Mouse (Mus musculus) macrophage (primary cell): ENCODE measurements around the gene Slc44a3. TPM values are rescaled to one million over a fixed set of nuclear protein-coding genes. Genes with fewer than 3 reads are reported as not detected.

ENCODE experiments used
- H3K27ac ChIP-seq: fragments of 350-480 bp; formaldehyde crosslinking; 2 replicates; pipeline ENCODE4 v1.9.0; 2021
- H3K36me3 ChIP-seq: fragments of 350-480 bp; formaldehyde crosslinking; 2 replicates; pipeline ENCODE4 v1.9.0; 2021; ENCODE audit errors: inconsistent target
- H3K4me3 ChIP-seq: fragments of 350-480 bp; formaldehyde crosslinking; 2 replicates; pipeline ENCODE4 v1.9.0; 2021; ENCODE audit errors: inconsistent target
- H3K79me2 ChIP-seq: fragments of 350-480 bp; formaldehyde crosslinking; 2 replicates; pipeline ENCODE4 v1.9.0; 2021; ENCODE audit errors: inconsistent target
- WGBS: methylation state at CpG from one replicate; pipeline ENCODE4 v1.1.7; 2026; ENCODE audit warnings: inconsistent platforms; ENCODE audit not compliant: missing documents; 5-methylcytosine and 5-hydroxymethylcytosine counted together
- polyA plus RNA-seq: library from polyadenylated mRNA; stranded (reverse); fragments of 250-400 nt; gene quantifications from 3 replicates; pipeline ENCODE4 v1.2.4, GENCODE M21; 2018; ENCODE audit warnings: inconsistent platforms

Gene Slc44a3
- polyA plus RNA-seq, 1 experiment from 2014 or later, result not detected

DNA sequence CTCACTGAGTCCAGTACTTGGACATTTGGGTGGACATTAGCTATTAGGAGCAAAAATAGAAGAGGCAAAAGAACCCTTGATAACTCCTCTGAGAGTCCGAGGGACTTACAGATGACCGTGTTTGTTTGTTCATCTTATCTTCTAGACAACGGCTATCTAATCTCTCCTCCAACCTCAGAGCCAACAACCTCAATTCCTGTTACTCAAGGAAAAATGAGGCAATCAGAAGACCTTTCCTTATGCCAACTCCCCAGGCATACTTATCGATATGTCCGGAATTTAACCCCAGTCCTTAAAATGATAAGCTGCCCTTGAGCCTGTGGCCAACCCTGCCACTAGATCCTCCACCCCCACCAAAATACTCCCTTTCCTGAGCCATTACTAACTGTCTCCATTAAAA lies 31.5 kb downstream of the Slc44a3 start:
- Histone ChIP-seq H3K27ac (no peak overlapping the region), H3K4me3 (no peak overlapping the region), H3K79me2 (no peaks in the 10 kb centered on the region), H3K36me3 (no peaks in the 10 kb centered on the region)
- WGBS, result 89% methylated on average over 5 of the region's 5 CpGs

DNA sequence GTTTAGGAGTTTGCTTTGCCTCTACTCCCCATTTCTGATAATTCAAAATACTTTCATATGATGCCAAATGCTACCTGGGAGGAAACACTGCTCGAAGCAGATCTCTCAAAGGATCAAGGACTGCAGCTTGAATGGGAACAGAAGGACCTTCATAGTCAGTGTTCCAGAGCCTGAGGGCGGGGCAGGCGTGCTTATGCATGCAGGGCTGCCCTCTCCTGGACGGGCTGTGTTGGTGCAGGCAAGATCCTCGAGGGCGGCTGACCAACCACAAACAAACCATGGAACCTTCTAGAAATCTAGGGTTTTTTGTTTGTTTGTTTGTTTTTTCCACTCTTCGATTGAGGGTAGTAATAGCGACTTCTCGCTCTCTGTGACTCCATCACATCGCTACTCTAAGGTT lies 32.0 kb downstream of the Slc44a3 start:
- Histone ChIP-seq H3K4me3 (no peak overlapping the region), H3K36me3 (no peaks in the 10 kb centered on the region), H3K79me2 (no peaks in the 10 kb centered on the region), H3K27ac (no peak overlapping the region)
- 33% methylated on average over 10 of the region's 10 CpGs for WGBS

DNA sequence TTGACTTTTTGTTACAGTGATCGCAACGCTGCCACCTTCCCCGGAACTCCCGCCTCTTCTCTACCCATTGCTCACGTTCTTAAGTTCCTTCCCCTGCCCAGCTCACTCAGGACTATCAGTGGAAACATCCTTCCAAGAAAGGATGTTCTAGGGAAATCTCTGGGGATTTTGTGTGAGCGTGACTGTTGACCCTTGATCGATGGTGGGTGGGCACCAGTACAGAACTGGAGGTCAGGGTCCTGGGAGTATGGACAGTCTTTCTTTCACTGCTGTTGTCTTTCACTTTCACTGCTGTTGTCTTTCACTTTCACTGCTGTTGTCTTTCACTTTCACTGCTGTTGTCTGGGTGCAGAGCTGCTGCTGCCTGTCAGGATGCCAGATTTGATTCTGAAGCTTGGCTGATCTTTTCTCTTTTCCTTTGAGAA lies 38.2 kb downstream of the Slc44a3 start:
- H3K27ac ChIP-seq, result no peak overlapping the region
- H3K4me3 ChIP-seq, result no peak overlapping the region
- WGBS, result 56% methylated on average over 7 of the region's 7 CpGs
- no peaks in the 10 kb centered on the region for H3K36me3 ChIP-seq
- H3K79me2 ChIP-seq, result no peaks in the 10 kb centered on the region

DNA sequence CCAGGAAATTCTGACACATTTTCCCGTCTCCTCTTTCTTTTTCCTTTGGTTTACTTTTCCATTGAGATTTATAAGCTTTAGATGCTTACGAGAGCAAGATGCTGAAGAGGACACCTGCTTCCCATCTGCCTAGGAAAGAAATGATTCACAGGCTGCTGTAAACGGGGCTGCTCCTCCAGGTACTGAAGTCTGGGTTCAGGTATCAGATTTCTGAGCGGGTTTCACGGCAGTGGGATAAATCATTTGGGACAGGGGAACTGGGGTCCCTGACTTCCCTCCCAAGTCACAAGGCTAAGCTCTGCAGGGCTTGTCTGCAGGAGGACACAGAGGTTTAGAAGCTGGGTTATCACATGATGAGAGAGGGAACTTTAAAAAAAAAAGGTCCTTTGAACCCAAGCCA lies 40.2 kb downstream of the Slc44a3 start:
- WGBS, result 94% methylated on average over 5 of the region's 5 CpGs
- no peak overlapping the region for H3K27ac ChIP-seq

DNA sequence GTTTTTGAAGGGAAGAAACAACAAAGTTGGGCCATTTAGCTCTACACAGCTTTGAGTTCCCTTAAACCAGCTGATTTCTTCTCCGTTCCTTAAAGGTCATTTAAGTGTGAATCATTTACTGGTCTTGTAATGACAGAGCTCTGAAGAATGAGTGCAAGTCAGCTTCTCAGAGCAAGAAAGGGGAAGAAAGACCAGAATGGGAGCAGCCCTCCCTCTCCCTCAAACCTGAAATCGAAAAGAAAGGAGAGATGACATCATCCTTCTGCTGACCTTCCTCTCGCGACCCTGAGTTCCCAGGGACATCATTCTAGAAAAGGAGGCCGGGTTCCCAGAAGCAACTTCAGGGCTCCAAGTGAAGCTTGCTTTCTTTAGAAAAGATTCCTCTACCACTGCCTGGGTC lies 41.3 kb downstream of the Slc44a3 start:
- no peak overlapping the region for H3K4me3 ChIP-seq
- H3K27ac ChIP-seq, result 0 out of 2 replicates have a peak overlapping the region, but pooled peaks have one; percentile 7
- 16% methylated on average over 5 of the region's 5 CpGs for WGBS
- H3K79me2 ChIP-seq, result no peaks in the 10 kb centered on the region
- no peaks in the 10 kb centered on the region for H3K36me3 ChIP-seq

More for the DNA sequence above, 40.2 kb downstream of the Slc44a3 start:
- no peaks in the 10 kb centered on the region for H3K79me2 ChIP-seq
- H3K36me3 ChIP-seq, result no peaks in the 10 kb centered on the region
- no peak overlapping the region for H3K4me3 ChIP-seq

DNA sequence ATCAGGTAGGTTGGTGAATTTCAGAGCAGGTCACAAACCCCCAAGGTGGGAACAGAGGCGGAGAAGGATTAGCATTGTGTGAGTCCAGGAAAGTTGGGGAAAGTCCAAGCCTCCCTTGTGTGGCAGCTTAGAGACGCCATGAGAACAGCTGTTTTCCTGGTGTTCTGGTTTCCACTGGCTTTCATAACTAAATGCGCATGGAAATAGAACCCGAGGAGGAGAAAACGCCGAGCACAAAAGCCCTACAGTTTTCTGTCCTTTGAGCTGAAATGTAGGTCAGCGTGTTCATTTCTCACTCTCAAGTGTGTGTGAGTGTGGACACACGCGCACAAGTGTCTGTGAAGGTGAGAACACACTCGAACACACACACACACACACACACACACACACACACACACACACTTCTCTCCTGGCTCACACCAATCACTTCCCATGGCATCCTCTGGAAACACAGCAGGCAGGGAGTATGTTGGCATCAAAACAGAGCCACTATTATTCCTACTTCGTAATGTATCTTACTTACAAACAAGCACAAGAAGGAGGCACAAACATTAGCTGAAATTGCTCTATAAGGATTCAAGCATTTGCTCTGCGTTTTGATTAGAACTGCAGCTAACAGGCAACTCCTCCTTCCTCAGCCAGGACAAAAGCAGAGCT lies 42.6 kb downstream of the Slc44a3 start:
- Histone ChIP-seq H3K36me3 (no peaks in the 10 kb centered on the region), H3K79me2 (no peaks in the 10 kb centered on the region), H3K27ac (no peak overlapping the region), H3K4me3 (no peak overlapping the region)
- WGBS, result 92% methylated on average over 11 of the region's 12 CpGs

DNA sequence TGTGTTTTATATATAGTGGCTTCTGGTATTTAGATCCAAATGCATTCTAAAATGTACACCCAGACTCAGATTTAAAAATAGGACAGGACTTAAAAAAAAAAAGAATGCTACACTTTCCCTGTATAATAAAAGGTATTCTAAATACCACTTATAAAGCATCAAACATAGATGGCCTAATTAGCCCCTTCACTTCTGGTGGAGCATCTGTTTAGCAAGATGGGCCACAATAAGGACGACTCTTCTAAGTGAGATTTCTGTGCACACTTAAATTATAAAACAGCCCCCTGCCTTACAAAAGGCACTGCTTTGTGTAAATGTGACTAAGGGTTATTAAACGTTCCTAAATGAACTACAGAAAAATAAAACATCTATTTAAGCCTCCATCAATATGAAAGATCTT lies 47.0 kb downstream of the Slc44a3 start:
- Histone ChIP-seq H3K79me2 (no peaks in the 10 kb centered on the region), H3K27ac (no peak overlapping the region), H3K4me3 (no peak overlapping the region), H3K36me3 (no peaks in the 10 kb centered on the region)
- 85% methylated on average over 2 of the region's 2 CpGs for WGBS

DNA sequence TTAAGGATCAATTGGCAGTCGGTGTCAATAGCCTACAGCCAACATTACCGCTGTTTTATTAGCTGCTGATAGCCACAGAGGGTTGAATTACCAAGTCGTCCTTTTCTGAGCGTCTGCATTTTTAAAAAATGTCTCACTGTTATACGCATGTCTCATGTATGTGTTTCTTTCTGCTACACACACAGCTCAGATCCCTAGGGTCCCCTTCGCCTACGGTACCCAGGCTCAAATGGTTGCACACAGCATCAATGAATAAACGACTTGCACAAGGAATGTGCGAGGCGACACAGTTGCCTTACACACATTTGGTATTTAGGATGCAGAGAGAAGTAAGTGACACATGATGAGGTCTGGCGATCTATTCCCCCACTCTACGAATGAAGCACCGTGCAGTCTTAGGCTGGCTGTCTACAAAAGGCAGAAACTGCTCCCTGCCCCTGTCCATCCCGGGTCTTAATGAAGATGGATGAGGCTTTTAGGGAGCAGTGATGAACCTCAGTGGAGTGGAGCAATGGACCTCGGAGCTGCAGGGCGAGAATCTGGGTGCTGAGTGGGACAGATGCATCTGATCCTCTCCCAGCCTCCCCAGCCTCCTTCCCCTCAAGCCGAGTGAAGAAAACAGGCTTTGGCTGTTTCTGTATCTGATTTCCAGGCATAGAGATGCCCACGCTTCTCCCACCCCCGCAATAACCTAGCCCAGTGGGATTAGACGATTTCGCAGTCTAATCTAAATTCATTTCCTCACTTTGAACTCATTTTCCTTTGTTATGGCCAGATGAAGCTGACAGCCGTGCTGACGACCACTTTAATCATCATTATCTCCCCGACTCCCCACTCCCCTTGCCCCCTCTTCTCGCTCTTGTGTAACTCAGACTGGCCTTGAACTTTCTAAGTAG lies 48.7 kb downstream of the Slc44a3 start:
- no peak overlapping the region for H3K4me3 ChIP-seq
- no peak overlapping the region for H3K27ac ChIP-seq
- WGBS, result 82% methylated on average over 23 of the region's 25 CpGs
- H3K36me3 ChIP-seq, result no peaks in the 10 kb centered on the region
- H3K79me2 ChIP-seq, result no peaks in the 10 kb centered on the region

DNA sequence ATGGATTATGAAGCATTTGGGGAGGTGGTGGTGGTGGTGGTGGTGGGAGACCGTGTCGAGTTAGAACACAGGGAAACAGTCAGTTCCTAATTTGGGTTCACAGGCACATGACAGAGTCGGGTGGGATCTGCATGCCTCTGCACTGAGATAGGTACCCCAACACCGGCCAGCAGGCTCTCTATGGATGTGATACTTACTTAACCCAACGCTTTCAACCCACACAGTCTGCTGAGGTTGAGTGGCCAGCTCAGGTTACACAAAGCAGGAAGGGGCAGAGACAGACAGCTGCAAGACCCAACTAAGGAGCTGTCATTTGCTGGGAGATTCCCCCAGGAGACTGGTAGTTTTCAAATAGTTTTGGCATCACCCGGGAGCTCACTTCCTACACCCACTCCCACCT lies 50.6 kb downstream of the Slc44a3 start:
- WGBS, result 47% methylated on average over 6 of the region's 6 CpGs
- H3K36me3 ChIP-seq, result no peaks in the 10 kb centered on the region
- H3K27ac ChIP-seq, result no peak overlapping the region
- H3K4me3 ChIP-seq, result no peak overlapping the region
- H3K79me2 ChIP-seq, result no peaks in the 10 kb centered on the region

DNA sequence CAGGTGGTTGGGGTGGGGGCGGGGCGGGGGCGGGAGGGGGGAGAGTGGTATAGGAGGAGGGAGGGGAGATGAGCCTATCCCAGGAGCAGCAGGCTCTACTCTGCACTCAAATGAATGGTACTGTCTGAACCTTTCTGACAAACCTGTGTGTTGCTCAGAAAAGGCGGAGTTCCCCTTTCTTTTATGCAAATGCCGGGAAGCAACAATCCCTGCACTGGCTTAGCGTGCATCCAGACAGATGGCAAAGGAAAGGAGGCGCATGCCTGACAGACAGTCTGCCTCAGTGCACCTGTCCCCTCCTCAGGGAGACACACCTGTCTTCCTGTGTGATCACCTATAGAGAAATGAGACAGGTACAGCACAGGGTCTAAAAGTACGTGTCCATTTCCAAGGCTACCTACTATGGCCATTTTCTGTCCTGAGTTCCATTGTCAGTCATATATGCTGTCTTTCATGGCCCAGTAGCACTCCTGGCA lies 51.2 kb downstream of the Slc44a3 start:
- no peak overlapping the region for H3K27ac ChIP-seq
- no peak overlapping the region for H3K4me3 ChIP-seq
- H3K79me2 ChIP-seq, result no peaks in the 10 kb centered on the region
- 73% methylated on average over 5 of the region's 8 CpGs for WGBS
- H3K36me3 ChIP-seq, result no peaks in the 10 kb centered on the region

DNA sequence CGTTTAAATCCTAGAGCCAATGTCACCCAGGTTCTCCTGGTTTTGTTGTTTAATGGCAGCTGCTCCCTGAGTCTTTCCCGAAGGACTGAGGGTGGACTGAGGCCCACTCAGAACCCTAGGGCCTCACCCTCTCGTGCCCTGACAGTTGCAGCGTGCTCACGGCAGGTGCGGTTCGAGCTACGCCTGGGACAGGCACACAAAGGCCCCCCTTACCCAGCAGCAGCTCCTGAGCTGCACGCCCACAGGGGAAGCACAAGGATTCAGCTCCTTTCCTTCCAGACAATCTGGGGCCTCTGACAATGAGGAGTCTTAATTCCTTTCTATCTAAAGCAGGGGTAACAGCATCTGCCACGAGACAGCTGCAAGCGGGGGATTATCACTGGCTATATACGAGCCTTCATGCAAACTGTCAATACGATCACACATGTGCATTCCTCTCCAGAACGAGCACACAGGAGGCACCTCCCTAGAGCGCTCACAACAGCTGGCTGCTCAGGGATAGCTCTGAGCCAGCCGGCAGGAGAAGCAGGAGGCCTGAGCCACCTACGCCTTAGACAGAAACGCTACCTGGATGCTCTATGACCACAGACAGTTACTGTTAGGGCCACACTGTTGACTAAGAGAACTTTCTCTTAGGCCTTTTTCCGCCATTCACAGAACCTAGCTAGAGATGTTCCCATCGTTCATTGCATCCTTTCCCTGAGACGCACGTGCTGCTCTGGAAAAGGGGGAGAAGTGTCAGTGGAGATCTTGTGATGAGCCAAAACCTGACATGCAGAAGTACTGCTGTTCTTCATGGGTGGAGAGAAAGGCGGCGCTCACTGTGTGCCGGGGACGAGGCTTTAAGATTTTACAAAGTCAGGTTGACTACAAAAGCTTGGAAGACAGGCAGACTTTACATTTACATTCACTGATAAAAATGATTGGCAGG lies 51.9 kb downstream of the Slc44a3 start:
- Histone ChIP-seq H3K79me2 (no peaks in the 10 kb centered on the region), H3K36me3 (no peaks in the 10 kb centered on the region), H3K27ac (no peak overlapping the region), H3K4me3 (no peak overlapping the region)
- 92% methylated on average over 26 of the region's 26 CpGs for WGBS

DNA sequence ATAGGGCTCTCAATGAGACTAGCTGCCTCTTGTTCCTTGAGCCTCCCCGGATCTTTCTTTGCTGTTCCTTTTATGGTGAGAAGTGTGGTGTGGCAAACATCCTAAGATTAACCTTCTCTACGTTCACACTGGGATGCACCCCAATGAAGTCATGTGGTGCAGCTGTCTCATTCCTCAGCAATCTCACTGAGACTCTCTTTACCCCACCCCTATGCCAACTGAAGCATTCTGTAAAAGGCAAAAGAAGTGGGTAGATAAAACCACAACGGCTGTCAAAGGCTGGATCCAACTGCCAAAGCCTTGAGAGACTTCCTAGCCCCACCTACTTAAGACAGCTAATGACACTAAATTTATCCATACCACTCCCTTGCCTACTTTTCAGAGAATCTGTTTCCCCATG lies 57.5 kb downstream of the Slc44a3 start:
- no peak overlapping the region for H3K27ac ChIP-seq
- no peaks in the 10 kb centered on the region for H3K79me2 ChIP-seq
- WGBS, result 0% methylated on average over 3 of the region's 3 CpGs
- H3K36me3 ChIP-seq, result no peaks in the 10 kb centered on the region
- H3K4me3 ChIP-seq, result no peak overlapping the region

DNA sequence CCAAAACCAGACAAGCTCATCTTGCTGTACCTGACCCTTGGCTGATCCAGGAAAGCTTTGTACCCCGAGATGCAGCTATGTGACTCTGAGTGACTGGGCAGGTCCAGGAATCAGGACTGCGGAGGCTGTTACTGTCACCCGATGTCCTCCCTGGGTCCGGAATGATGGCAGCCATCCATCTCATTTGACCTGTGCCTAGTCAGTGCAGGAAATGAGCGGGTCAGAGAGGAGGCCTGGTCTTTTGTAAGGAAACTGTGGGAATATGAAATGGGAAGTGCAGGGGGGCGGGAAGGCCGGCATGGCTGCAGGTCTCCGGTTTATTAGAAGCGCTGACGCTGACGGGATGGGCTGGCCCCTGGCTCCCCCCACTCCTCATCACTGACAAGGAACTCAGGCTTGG lies 60.5 kb downstream of the Slc44a3 start:
- H3K36me3 ChIP-seq, result no peaks in the 10 kb centered on the region
- no peaks in the 10 kb centered on the region for H3K79me2 ChIP-seq
- WGBS, result 95% methylated on average over 11 of the region's 11 CpGs
- no peak overlapping the region for H3K4me3 ChIP-seq
- H3K27ac ChIP-seq, result no peak overlapping the region

DNA sequence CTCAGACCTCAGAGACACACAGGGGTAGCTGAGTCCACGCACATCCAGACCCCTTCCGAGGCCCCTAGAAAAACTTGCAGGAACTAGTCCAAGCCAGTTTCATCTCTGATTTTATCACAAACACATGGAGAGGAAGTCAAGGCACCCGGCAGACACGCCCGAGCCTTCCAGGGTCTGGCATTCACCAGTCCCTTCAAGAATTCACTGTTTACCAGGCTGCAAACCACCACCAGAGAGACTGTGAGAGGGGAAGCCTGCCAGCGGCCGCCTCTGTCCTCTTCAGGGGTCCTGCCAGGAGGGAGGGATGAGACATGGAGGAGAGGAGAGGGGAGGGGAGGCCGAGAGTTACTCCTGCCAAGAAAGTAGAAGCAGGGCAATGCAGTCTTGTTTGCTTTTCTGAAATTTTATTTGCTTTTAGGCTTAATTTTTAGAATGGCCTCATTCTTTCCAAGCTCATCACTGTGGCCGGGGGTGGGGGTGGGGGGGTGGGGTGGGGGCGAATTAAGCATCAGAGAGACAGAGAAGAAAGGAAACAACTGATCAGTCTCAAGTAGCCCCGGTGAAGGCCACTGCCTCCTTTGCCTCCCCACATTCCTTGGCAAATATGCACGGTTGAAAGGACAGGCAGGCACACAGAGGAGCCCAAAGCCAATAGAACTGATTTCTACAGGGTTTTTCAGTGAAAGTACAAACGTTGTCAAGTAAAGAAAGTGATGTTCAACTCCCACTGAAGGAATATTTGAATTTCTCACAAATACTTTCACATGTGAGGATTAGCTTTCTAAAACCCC lies 62.8 kb downstream of the Slc44a3 start:
- Histone ChIP-seq H3K4me3 (no peak overlapping the region), H3K27ac (no peak overlapping the region), H3K79me2 (no peaks in the 10 kb centered on the region), H3K36me3 (no peaks in the 10 kb centered on the region)
- WGBS, result 25% methylated on average over 13 of the region's 13 CpGs
